Mouse (Mus musculus) olfactory bulb, adult 2 months (tissue): Measurements from ENCODE around the gene Gm20888. TPM values are rescaled to one million over a fixed set of nuclear protein-coding genes. Genes with fewer than 3 reads are reported as not detected.
"Not testable (repeated sequence)": the region's sequence is repeated elsewhere in the genome, so short reads cannot be mapped to it uniquely, and the experiment has no call there.

ENCODE experiments used
- H3K27ac ChIP-seq: fragments of 200-500 bp; 2 replicates; pipeline ENCODE4 v1.5.1; 2012; ENCODE audit warnings: low read depth, low read length; ENCODE audit not compliant: insufficient read depth
- H3K4me1 ChIP-seq: fragments of 200-500 bp; 2 replicates; pipeline ENCODE4 v1.6.1; 2012; ENCODE audit warnings: low read length; ENCODE audit not compliant: control insufficient read depth, insufficient read depth
- H3K4me3 ChIP-seq: fragments of 200-500 bp; 2 replicates; pipeline ENCODE4 v1.5.1; 2012; ENCODE audit warnings: mild to moderate bottlenecking, low read depth, low read length, moderate library complexity; ENCODE audit not compliant: insufficient read depth
- WGBS: fragments of 180-500 bp; shearing (Covaris S2); methylation state at CpG from one replicate; pipeline ENCODE4 v1.1.7; 2018; 5-methylcytosine and 5-hydroxymethylcytosine counted together
- polyA plus RNA-seq: library from polyadenylated mRNA; stranded (reverse); fragments of >200 nt; gene quantifications from 2 replicates; pipeline ENCODE4 v1.2.4, GENCODE M21; 2012; ENCODE audit warnings: low replicate concordance; ENCODE audit not compliant: missing spikeins, insufficient read depth, insufficient read length

The Gm20888 gene
- not detected in 2 replicates for polyA plus RNA-seq

GRCm38 (mm10) chrY:70441582-70441981 is at the start of gene Gm20888:
TSS of gene Gm20888 (plus strand) at chrY:70441882.
- H3K27ac ChIP-seq, H3K4me3 ChIP-seq: not testable (repeated sequence)
- no CpG with 5 or more reads among the region's 6 CpGs for WGBS

More at GRCm38 (mm10) chrY:70441582-70441981, at the start of gene Gm20888:
- H3K4me1 ChIP-seq = not testable (repeated sequence)

Other genes starting within 250 kb of the Gm20888 start
- not detected in 2 replicates for gene Gm21118, start 168.2 kb upstream of the Gm20888 start, polyA plus RNA-seq
- gene Gm29423, start 138.6 kb upstream of the Gm20888 start, polyA plus RNA-seq = not detected in 2 replicates
- not detected in 2 replicates for gene Gm29644, start 138.5 kb upstream of the Gm20888 start, polyA plus RNA-seq